Mouse (Mus musculus) cerebellum, postnatal 25 days (tissue): ENCODE data around the gene Lhx2.

ENCODE experiments used
- DNase-seq, 2 experiments: peaks; one replicate each; pipeline ENCODE4 v3.0.0; 2021; ENCODE audit warnings: mixed read lengths in 2 of 2

The Lhx2 gene

GRCm38 (mm10) chr2:38410227-38410626 lies 71.1 kb downstream of the Lhx2 start:
- no peak for DNase-seq

- DNase-seq = no peak
Measured at GRCm38 (mm10) chr2:38412599-38413177, 73.6 kb downstream of the Lhx2 start.

- no peak for DNase-seq
Measured at GRCm38 (mm10) chr2:38417970-38418369, 78.9 kb downstream of the Lhx2 start.
